Mouse (Mus musculus) E14TG2a.4 (cell line): Measurements from ENCODE around the gene Ghrhr.

Experiments used
- CTCF ChIP-seq: conservative IDR thresholded peaks from 2 replicates; pipeline ENCODE4 v1.5.1; 2014; ENCODE audit warnings: low read length
- NANOG ChIP-seq: IDR thresholded peaks from 2 replicates; pipeline ENCODE4 v1.6.1; 2014; ENCODE audit warnings: borderline replicate concordance, low read length, mixed read lengths
- POU5F1 ChIP-seq: IDR thresholded peaks from 2 replicates; pipeline ENCODE4 v1.6.1; 2014; ENCODE audit warnings: low read length, borderline replicate concordance

GRCm38 (mm10) chr6:55384356-55384951, 8.4 kb downstream of the Ghrhr start:
- TF ChIP-seq CTCF (no peak), POU5F1 (no peak), NANOG (no peak)
